Mouse (Mus musculus): Measurements from ENCODE around the gene Acot7. TPM values are rescaled to one million over a fixed set of nuclear protein-coding genes. Genes with fewer than 3 reads are reported as not detected.

Acot7 gene
- polyA plus RNA-seq, 1 experiment, result 32.0 TPM

DNA sequence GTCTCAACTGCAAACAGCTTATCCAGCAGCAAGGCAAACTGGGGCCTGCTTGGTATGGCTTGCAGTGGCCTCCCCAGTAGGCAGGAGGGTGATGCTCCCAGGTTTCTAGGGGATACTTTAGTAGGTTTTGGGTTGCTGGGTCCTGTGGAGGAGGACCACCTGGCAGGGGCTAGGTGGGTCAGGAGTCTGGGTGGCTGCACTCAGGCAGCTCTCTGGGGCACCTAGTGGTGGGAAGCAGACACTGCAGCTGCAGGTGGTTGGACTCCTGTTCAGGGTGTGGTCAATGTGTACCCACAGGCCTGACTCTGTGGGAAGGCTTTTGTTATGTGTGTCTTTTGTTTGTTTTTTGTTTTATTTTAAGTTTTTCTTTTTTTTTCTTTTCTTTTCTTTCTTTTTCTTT, 43.4 kb upstream of the Acot7 start:
- peaks cover 4% of the 10 kb centered on the region for H3K4me1 ChIP-seq (ENCODE audit: control insufficient read depth, insufficient read depth, low read length)
- no peak for TF ChIP-seq POLR2A (IDR thresholded peaks at IDR 0.05; ENCODE audit: borderline replicate concordance, control insufficient read depth, low read depth, low read length)
- TF ChIP-seq CTCF (IDR thresholded peaks at IDR 0.05; ENCODE audit: control insufficient read depth, insufficient read depth, low read length), result peak; percentile 77

DNA sequence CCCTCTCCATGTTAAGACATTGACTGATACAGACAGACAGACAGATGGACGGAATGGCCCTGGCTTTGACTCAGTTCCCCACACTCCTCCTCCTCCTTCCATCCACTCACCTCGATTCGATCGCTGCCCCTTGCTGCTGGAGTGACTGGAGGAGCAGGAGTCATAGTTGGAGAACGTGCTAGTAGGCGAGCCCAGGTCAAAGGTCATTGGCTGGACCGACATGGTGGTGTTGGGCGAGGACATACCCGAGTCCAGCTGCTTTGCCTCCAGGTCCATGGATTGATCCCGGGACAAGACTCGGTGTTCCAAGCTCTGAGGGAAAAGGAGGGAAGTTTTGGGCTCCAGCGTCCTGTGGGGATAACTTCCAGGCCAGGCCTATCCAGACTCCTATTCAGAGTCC, 42.6 kb upstream of the Acot7 start:
- Histone ChIP-seq H3K4me1 (ENCODE audit: control insufficient read depth, insufficient read depth, low read length) (peaks cover 4% of the 10 kb centered on the region), H3K4me3 (replicated peaks; ENCODE audit: control insufficient read depth, low read depth, low read length) (no peak overlapping the region), H3K27ac (ENCODE audit: control insufficient read depth, insufficient read depth, low read depth, low read length, poor library complexity) (no peak overlapping the region)
- TF ChIP-seq POLR2A (IDR thresholded peaks at IDR 0.05; ENCODE audit: borderline replicate concordance, control insufficient read depth, low read depth, low read length) (no peak), CTCF (IDR thresholded peaks at IDR 0.05; ENCODE audit: control insufficient read depth, insufficient read depth, low read length) (no peak)
- 85% methylated on average over 12 of the region's 12 CpGs for WGBS

More for the DNA sequence above, 43.4 kb upstream of the Acot7 start:
- no peak overlapping the region for H3K27ac ChIP-seq (ENCODE audit: control insufficient read depth, insufficient read depth, low read depth, low read length, poor library complexity)
- no peak overlapping the region for H3K4me3 ChIP-seq (replicated peaks; ENCODE audit: control insufficient read depth, low read depth, low read length)

DNA sequence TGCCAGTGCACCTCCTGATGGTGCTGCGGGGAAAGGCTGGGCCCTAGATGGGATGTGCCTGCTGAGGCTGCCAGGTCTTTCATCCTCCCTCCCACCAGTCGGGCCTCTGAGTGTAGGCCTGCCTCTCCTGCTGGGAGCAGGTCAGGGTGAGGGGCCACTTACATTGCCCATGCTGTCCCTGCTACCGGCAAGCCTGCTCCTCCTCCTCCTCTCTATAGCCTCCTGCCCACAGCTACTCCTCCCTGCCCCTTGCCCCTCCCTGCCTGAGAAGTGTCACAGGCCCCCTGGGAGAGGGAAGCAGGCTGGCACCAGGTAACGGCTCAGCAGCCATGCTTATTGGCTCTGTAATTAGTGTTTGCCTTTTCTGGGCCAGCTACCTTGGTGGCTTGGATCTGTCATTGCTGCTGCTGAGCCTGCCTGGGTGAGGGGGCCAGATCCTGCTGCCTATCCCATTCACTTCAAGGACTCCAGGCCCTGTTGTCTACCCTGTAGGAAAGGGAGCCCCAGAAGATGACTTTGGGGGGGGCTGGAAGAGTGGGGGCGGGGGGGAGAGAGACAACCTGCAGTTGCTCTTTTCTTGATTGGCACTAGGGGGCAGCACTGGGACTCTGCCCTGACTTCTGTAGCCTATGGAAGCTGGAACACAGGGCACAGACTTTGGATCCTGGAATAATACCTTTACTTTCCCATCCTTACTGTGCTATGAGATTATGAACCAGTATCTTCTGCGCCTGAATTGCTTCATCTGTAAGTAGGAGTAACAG, 41.6 kb upstream of the Acot7 start:
- peak; percentile 49 for TF ChIP-seq CTCF (IDR thresholded peaks at IDR 0.05; ENCODE audit: control insufficient read depth, insufficient read depth, low read length)
- no peak for TF ChIP-seq POLR2A (IDR thresholded peaks at IDR 0.05; ENCODE audit: borderline replicate concordance, control insufficient read depth, low read depth, low read length)
- Histone ChIP-seq H3K4me3 (replicated peaks; ENCODE audit: control insufficient read depth, low read depth, low read length) (no peak overlapping the region), H3K27ac (ENCODE audit: control insufficient read depth, insufficient read depth, low read depth, low read length, poor library complexity) (no peak overlapping the region), H3K4me1 (ENCODE audit: control insufficient read depth, insufficient read depth, low read length) (peaks cover 4% of the 10 kb centered on the region)
- WGBS, result 56% methylated on average over 6 of the region's 6 CpGs

DNA sequence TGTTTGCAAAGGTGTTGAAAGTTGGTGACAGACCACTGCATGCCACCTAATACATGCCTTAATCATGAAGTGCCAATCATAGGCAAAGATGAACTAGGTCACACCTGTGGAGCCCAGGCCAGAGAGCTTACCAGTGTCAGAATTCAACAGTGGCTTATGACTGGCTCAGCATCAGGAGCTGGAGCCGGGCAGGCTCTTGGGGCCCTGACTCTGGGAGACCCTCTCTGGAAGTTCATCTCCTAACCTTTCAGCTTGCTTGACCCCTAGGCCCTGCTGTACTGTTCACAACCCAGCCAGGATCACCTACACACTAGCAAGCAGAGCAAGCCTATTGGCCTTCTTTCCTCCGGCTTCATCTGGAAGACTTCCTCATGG, 41.1 kb upstream of the Acot7 start:
- TF ChIP-seq POLR2A (IDR thresholded peaks at IDR 0.05; ENCODE audit: borderline replicate concordance, control insufficient read depth, low read depth, low read length) (no peak), CTCF (IDR thresholded peaks at IDR 0.05; ENCODE audit: control insufficient read depth, insufficient read depth, low read length) (no peak)
- peaks cover 4% of the 10 kb centered on the region for H3K4me1 ChIP-seq (ENCODE audit: control insufficient read depth, insufficient read depth, low read length)
- WGBS, result 94% methylated on average over 2 of the region's 2 CpGs
- no peak overlapping the region for H3K27ac ChIP-seq (ENCODE audit: control insufficient read depth, insufficient read depth, low read depth, low read length, poor library complexity)
- H3K4me3 ChIP-seq (replicated peaks; ENCODE audit: control insufficient read depth, low read depth, low read length), result no peak overlapping the region

DNA sequence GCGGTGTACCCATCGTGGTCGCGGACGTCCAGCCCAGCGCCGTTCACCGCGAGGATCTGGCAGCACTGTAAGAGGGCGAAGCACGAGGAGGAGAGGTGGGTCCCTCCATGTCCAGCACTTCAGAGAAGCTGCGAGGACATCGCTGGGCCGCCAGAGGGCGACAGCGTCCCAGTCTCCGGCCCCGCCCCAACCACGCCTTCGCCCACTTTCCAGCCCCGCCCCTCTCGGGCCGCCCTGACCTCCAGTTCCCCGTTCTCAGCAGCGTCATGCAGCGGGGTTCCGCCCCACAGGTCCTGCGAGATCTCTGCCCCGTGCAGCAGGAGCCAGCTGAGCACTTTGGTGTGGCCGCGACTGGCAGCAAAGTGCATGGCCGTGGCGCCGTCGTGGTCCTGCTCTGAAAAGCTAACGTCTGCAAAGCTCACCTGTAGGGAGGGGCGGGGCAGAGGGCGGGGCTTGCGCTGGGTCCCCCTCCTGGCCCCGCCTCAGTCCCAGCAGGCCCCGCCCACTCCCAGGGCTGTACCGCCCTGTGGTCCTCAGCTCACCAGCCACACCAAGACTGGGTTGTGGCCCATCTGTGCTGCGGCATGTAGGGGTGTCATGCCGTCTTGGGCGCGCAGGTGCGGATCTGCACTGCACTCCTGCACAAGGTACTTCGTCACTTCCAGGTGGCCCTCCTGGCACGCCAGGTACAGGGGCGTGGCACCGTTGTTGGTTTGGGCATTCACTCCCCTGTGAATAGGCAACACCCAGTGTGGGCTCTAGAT, 39.3 kb upstream of the Acot7 start:
- H3K27ac ChIP-seq (ENCODE audit: control insufficient read depth, insufficient read depth, low read depth, low read length, poor library complexity), result no peak overlapping the region
- H3K4me3 ChIP-seq (replicated peaks; ENCODE audit: control insufficient read depth, low read depth, low read length), result peak overlapping the region; percentile 72
- TF ChIP-seq POLR2A (IDR thresholded peaks at IDR 0.05; ENCODE audit: borderline replicate concordance, control insufficient read depth, low read depth, low read length) (peak; percentile 37; the same call in 1 of the 2 replicates), CTCF (IDR thresholded peaks at IDR 0.05; ENCODE audit: control insufficient read depth, insufficient read depth, low read length) (peak; percentile 85)
- 2% methylated on average over 51 of the region's 51 CpGs for WGBS
- peaks cover 4% of the 10 kb centered on the region for H3K4me1 ChIP-seq (ENCODE audit: control insufficient read depth, insufficient read depth, low read length)

DNA sequence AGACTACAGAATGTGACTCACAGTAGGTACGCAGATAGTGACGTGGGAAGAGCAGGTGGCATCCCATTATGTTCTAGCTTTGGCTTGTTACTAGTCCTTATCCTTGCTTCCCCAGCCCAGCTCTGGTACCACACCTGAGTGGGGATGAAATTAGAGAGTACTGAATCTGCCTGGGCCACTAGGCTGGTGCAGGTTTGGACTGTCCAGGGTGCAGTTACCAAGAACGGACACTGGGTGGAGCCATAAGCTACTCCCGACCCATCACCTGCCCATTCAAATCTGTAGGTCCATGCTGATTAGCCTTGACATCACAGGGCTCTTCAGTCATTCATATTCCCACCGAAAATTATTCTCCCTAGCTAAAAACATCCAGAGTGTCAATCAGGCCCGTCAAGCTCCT, 37.5 kb upstream of the Acot7 start:
- 33% methylated on average over 6 of the region's 6 CpGs for whole genome bisulfite sequencing
- TF ChIP-seq CTCF (IDR thresholded peaks at IDR 0.05; ENCODE audit: control insufficient read depth, insufficient read depth, low read length), result peak; percentile 85
- TF ChIP-seq POLR2A (IDR thresholded peaks at IDR 0.05; ENCODE audit: borderline replicate concordance, control insufficient read depth, low read depth, low read length), result no peak
- Histone ChIP-seq H3K27ac (ENCODE audit: control insufficient read depth, insufficient read depth, low read depth, low read length, poor library complexity) (no peak overlapping the region), H3K4me1 (ENCODE audit: control insufficient read depth, insufficient read depth, low read length) (peaks cover 4% of the 10 kb centered on the region), H3K4me3 (replicated peaks; ENCODE audit: control insufficient read depth, low read depth, low read length) (no peak overlapping the region)

DNA sequence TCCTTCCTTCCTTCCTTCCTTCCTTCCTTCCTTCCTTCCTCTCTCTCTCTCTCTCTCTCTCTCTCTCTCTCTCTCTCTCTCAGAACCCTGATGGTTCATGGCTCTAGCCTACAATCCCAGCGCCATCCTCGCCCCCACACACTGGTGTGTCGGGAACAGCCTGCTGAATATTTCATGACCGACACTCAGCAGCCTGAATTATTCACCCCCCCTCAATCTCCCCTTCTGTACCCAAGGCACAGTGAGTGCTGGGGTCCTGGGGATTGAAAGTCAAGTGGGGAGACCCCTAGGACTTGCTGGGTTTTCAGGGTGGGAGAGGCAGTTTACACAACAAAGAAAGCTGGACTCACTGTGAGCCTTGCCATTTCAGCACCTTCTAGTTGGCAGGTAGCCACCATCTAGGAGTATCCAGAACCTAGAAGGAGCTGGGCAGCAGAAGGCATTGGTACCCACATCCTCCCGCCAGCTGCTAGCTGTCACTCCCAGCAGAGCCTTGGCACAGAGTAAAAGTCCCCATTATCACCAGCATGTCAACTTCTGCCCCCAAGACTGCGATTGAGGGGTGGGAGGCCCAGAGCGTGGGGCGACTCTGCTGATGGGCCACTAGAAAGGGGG, 36.3 kb upstream of the Acot7 start:
- peaks cover 4% of the 10 kb centered on the region for H3K4me1 ChIP-seq (ENCODE audit: control insufficient read depth, insufficient read depth, low read length)
- no peak for TF ChIP-seq CTCF (IDR thresholded peaks at IDR 0.05; ENCODE audit: control insufficient read depth, insufficient read depth, low read length)
- no peak for TF ChIP-seq POLR2A (IDR thresholded peaks at IDR 0.05; ENCODE audit: borderline replicate concordance, control insufficient read depth, low read depth, low read length)
- H3K4me3 ChIP-seq (replicated peaks; ENCODE audit: control insufficient read depth, low read depth, low read length), result no peak overlapping the region
- no peak overlapping the region for H3K27ac ChIP-seq (ENCODE audit: control insufficient read depth, insufficient read depth, low read depth, low read length, poor library complexity)
- 78% methylated on average over 8 of the region's 8 CpGs for WGBS

DNA sequence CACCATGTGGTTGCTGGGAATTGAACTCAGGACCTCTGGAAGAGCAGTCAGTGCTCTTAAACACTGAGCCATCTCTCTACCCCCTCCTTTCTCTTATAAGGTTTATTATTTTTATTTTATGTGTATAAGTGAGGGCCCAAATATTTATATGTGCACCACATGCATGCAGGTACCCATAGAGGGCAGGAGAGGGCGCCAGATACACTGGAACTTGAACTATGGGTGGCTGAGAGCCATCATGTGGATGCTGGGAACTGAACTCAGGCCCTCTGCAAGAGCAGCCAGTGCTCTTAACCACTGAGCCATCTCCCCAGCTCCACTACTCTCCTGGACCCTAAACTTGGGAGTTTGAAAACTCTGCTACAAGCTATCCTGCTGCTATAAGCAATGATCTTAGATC, 34.3 kb upstream of the Acot7 start:
- WGBS, result 60% methylated on average over 1 of the region's 1 CpGs
- TF ChIP-seq POLR2A (IDR thresholded peaks at IDR 0.05; ENCODE audit: borderline replicate concordance, control insufficient read depth, low read depth, low read length), result no peak
- 0 out of 2 replicates have a peak, but pooled peaks have one; percentile 24 for TF ChIP-seq CTCF (IDR thresholded peaks at IDR 0.05; ENCODE audit: control insufficient read depth, insufficient read depth, low read length)
- H3K27ac ChIP-seq (ENCODE audit: control insufficient read depth, insufficient read depth, low read depth, low read length, poor library complexity), result no peak overlapping the region
- H3K4me3 ChIP-seq (replicated peaks; ENCODE audit: control insufficient read depth, low read depth, low read length), result no peak overlapping the region
- peaks cover 2% of the 10 kb centered on the region for H3K4me1 ChIP-seq (ENCODE audit: control insufficient read depth, insufficient read depth, low read length)
